Mouse (Mus musculus) embryonic facial prominence, embryonic 15.5 days (tissue): ENCODE measurements around the gene Sbno2. TPM values are rescaled to one million over a fixed set of nuclear protein-coding genes. Genes with fewer than 3 reads are reported as not detected.
A peak's percentile ranks its signal among the peaks of the same experiment; 100 is the strongest.
"Not testable (repeated sequence)": the region's sequence is repeated elsewhere in the genome, so short reads cannot be mapped to it uniquely, and the experiment has no call there.

Experiments
- ATAC-seq: fragments of 200-750 bp; cut with Nextera tagmentation; 2 replicates; pipeline ENCODE4 v1.8.0; 2017; ENCODE audit warnings: low read depth, moderate TSS enrichment; ENCODE audit not compliant: insufficient number of reproducible peaks, low FRiP score, low TSS enrichment
- H3K27ac ChIP-seq: fragments of 300-500 bp; sonication (generic); replicated peaks from 2 replicates; pipeline ENCODE4 v1.5.1; 2015; ENCODE audit warnings: mild to moderate bottlenecking, inconsistent platforms
- H3K27me3 ChIP-seq: fragments of 300-500 bp; sonication (generic); 2 replicates; pipeline ENCODE4 v1.6.1; 2015; ENCODE audit warnings: inconsistent platforms
- H3K36me3 ChIP-seq: fragments of 300-500 bp; sonication (generic); 2 replicates; pipeline ENCODE4 v1.6.1; 2015; ENCODE audit warnings: mild to moderate bottlenecking, inconsistent platforms
- H3K4me1 ChIP-seq: fragments of 300-500 bp; sonication (generic); 2 replicates; pipeline ENCODE4 v1.6.1; 2015; ENCODE audit warnings: inconsistent platforms
- H3K4me2 ChIP-seq: fragments of 300-500 bp; sonication (generic); replicated peaks from 2 replicates; pipeline ENCODE4 v1.6.1; 2015; ENCODE audit warnings: mild to moderate bottlenecking, inconsistent platforms
- H3K4me3 ChIP-seq: fragments of 300-500 bp; sonication (generic); replicated peaks from 2 replicates; pipeline ENCODE4 v1.5.1; 2015; ENCODE audit warnings: mild to moderate bottlenecking, inconsistent platforms
- H3K9ac ChIP-seq: fragments of 300-500 bp; sonication (generic); 2 replicates; pipeline ENCODE4 v1.6.1; 2015; ENCODE audit warnings: inconsistent platforms
- H3K9me3 ChIP-seq: fragments of 300-500 bp; sonication (generic); replicated peaks from 2 replicates; pipeline ENCODE4 v1.6.1; 2016; ENCODE audit warnings: inconsistent platforms
- WGBS: fragments of 180-500 bp; shearing (Covaris S2); methylation state at CpG from one replicate; pipeline ENCODE4 v1.1.7; 2015; 5-methylcytosine and 5-hydroxymethylcytosine counted together
- polyA plus RNA-seq: library from polyadenylated mRNA; unstranded; fragments of >200 nt; fragmentation: Nextera tagmentation; extraction: Ambion mirVana; gene quantifications from 2 replicates; pipeline ENCODE4 v1.2.1, GENCODE M21; 2015

Gene Sbno2
- polyA plus RNA-seq, 1 experiment from 2014 or later: 19.4 TPM

- H3K4me1 ChIP-seq: peaks cover 36% of the 10 kb centered on the region
- H3K27me3 ChIP-seq: no peaks in the 10 kb centered on the region
- no peaks in the 10 kb centered on the region for H3K9me3 ChIP-seq
- H3K27ac ChIP-seq: no peak overlapping the region
- no peak overlapping the region for H3K9ac ChIP-seq
- H3K4me2 ChIP-seq: no peak overlapping the region
- H3K36me3 ChIP-seq: peaks cover 21% of the 10 kb centered on the region; the same call in 1 of the 2 replicates
- no peak for ATAC-seq
- H3K4me3 ChIP-seq: no peak overlapping the region
- WGBS: 84% methylated on average over 4 of the region's 4 CpGs
Measured at GRCm38 (mm10) chr10:80069948-80070450, 35.4 kb downstream of the Sbno2 start.

GRCm38 (mm10) chr10:80069251-80069650 lies 36.1 kb downstream of the Sbno2 start:
- H3K27me3 ChIP-seq: no peaks in the 10 kb centered on the region
- 86% methylated on average over 6 of the region's 7 CpGs for WGBS
- H3K27ac ChIP-seq: no peak overlapping the region
- no peak for ATAC-seq
- no peak overlapping the region for H3K4me3 ChIP-seq
- H3K4me2 ChIP-seq: no peak overlapping the region
- no peaks in the 10 kb centered on the region for H3K9me3 ChIP-seq
- no peak overlapping the region for H3K9ac ChIP-seq
- peaks cover 28% of the 10 kb centered on the region for H3K36me3 ChIP-seq
- H3K4me1 ChIP-seq: peaks cover 28% of the 10 kb centered on the region

GRCm38 (mm10) chr10:80063877-80064650 lies 41.3 kb downstream of the Sbno2 start:
- Histone ChIP-seq H3K27ac (no peak overlapping the region), H3K9ac (no peak overlapping the region), H3K27me3 (no peaks in the 10 kb centered on the region), H3K9me3 (no peaks in the 10 kb centered on the region), H3K36me3 (peaks cover 75% of the 10 kb centered on the region), H3K4me1 (peaks cover 4% of the 10 kb centered on the region; the same call in 1 of the 2 replicates), H3K4me2 (no peak overlapping the region), H3K4me3 (no peak overlapping the region)
- WGBS: 75% methylated on average over 23 of the region's 23 CpGs
- ATAC-seq: no peak

- no peak for ATAC-seq
- Histone ChIP-seq H3K4me2 (no peak overlapping the region), H3K27ac (no peak overlapping the region; the same call in 1 of the 2 replicates), H3K4me3 (no peak overlapping the region), H3K4me1 (peaks cover 4% of the 10 kb centered on the region; the same call in 1 of the 2 replicates), H3K27me3 (no peaks in the 10 kb centered on the region), H3K9me3 (no peaks in the 10 kb centered on the region), H3K9ac (no peak overlapping the region), H3K36me3 (peaks cover 77% of the 10 kb centered on the region)
- 84% methylated on average over 5 of the region's 5 CpGs for WGBS
Measured at GRCm38 (mm10) chr10:80063104-80063503, 42.3 kb downstream of the Sbno2 start.

GRCm38 (mm10) chr10:80057683-80058326 lies 47.6 kb downstream of the Sbno2 start:
- H3K36me3 ChIP-seq: peaks cover 65% of the 10 kb centered on the region
- 82% methylated on average over 30 of the region's 30 CpGs for WGBS
- no peaks in the 10 kb centered on the region for H3K9me3 ChIP-seq
- H3K4me3 ChIP-seq: no peak overlapping the region
- no peak overlapping the region for H3K9ac ChIP-seq
- peaks cover 20% of the 10 kb centered on the region for H3K4me1 ChIP-seq
- H3K27me3 ChIP-seq: no peaks in the 10 kb centered on the region
- H3K4me2 ChIP-seq: no peak overlapping the region
- H3K27ac ChIP-seq: no peak overlapping the region
- no peak for ATAC-seq

GRCm38 (mm10) chr10:80056976-80057682 lies 48.2 kb downstream of the Sbno2 start:
- H3K27me3 ChIP-seq: no peaks in the 10 kb centered on the region
- 89% methylated on average over 27 of the region's 27 CpGs for WGBS
- H3K27ac ChIP-seq: no peak overlapping the region
- H3K9ac ChIP-seq: no peak overlapping the region
- no peak for ATAC-seq
- H3K4me3 ChIP-seq: no peak overlapping the region
- H3K36me3 ChIP-seq: peaks cover 59% of the 10 kb centered on the region
- H3K4me2 ChIP-seq: no peak overlapping the region
- H3K4me1 ChIP-seq: peaks cover 25% of the 10 kb centered on the region
- H3K9me3 ChIP-seq: no peaks in the 10 kb centered on the region

GRCm38 (mm10) chr10:80056506-80056905 lies 48.9 kb downstream of the Sbno2 start:
- WGBS: 81% methylated on average over 4 of the region's 4 CpGs
- Histone ChIP-seq H3K4me3 (no peak overlapping the region), H3K4me1 (peaks cover 28% of the 10 kb centered on the region), H3K27ac (no peak overlapping the region), H3K9me3 (no peaks in the 10 kb centered on the region), H3K27me3 (no peaks in the 10 kb centered on the region), H3K4me2 (no peak overlapping the region), H3K36me3 (peaks cover 52% of the 10 kb centered on the region), H3K9ac (no peak overlapping the region)
- ATAC-seq: no peak

GRCm38 (mm10) chr10:80055891-80056290 lies 49.5 kb downstream of the Sbno2 start:
- H3K27me3 ChIP-seq: no peaks in the 10 kb centered on the region
- no peak overlapping the region for H3K27ac ChIP-seq
- H3K9ac ChIP-seq: no peak overlapping the region
- H3K36me3 ChIP-seq: peaks cover 46% of the 10 kb centered on the region
- peak overlapping the region; percentile 70; the same call in 1 of the 2 replicates for H3K4me3 ChIP-seq
- 71% methylated on average over 9 of the region's 10 CpGs for WGBS
- no peak for ATAC-seq
- H3K4me2 ChIP-seq: 0 out of 2 replicates have a peak overlapping the region, but pooled peaks have one; percentile 72
- peaks cover 28% of the 10 kb centered on the region for H3K4me1 ChIP-seq
- no peaks in the 10 kb centered on the region for H3K9me3 ChIP-seq

GRCm38 (mm10) chr10:80055364-80055763 lies 50.0 kb downstream of the Sbno2 start:
- Histone ChIP-seq H3K36me3 (peaks cover 41% of the 10 kb centered on the region), H3K4me3 (peak overlapping the region; percentile 70), H3K27ac (peak overlapping the region; percentile 34; the same call in 1 of the 2 replicates), H3K9ac (peak overlapping the region; percentile 18; the same call in 1 of the 2 replicates), H3K27me3 (no peaks in the 10 kb centered on the region), H3K4me1 (peaks cover 28% of the 10 kb centered on the region), H3K9me3 (no peaks in the 10 kb centered on the region), H3K4me2 (peak overlapping the region; percentile 72)
- WGBS: 69% methylated on average over 5 of the region's 5 CpGs
- ATAC-seq: no peak

GRCm38 (mm10) chr10:80054911-80055310 lies 50.5 kb downstream of the Sbno2 start:
- Histone ChIP-seq H3K4me1 (peaks cover 32% of the 10 kb centered on the region), H3K4me2 (peak overlapping the region; percentile 72), H3K4me3 (peak overlapping the region; percentile 70), H3K36me3 (peaks cover 36% of the 10 kb centered on the region), H3K9ac (peak overlapping the region; percentile 86; the same call in 1 of the 2 replicates)
- 11% methylated on average over 3 of the region's 3 CpGs for WGBS
- H3K27me3 ChIP-seq, H3K9me3 ChIP-seq, ATAC-seq, H3K27ac ChIP-seq: not testable (repeated sequence)
